Mouse (Mus musculus) cerebellum, adult 2 months (tissue): ENCODE data around the gene Slc22a6.

Experiments used
- CTCF ChIP-seq: fragments of 200-500 bp; IDR thresholded peaks from 2 replicates; pipeline ENCODE4 v1.5.1; 2011; ENCODE audit warnings: low read depth, mild to moderate bottlenecking, control low read depth, low read length, moderate library complexity, borderline replicate concordance; ENCODE audit not compliant: insufficient read depth
- POLR2A ChIP-seq: fragments of 200-500 bp; IDR thresholded peaks from 2 replicates; pipeline ENCODE4 v1.6.1; 2011; ENCODE audit warnings: low read length, control low read depth, borderline replicate concordance; ENCODE audit not compliant: insufficient read depth

DNA sequence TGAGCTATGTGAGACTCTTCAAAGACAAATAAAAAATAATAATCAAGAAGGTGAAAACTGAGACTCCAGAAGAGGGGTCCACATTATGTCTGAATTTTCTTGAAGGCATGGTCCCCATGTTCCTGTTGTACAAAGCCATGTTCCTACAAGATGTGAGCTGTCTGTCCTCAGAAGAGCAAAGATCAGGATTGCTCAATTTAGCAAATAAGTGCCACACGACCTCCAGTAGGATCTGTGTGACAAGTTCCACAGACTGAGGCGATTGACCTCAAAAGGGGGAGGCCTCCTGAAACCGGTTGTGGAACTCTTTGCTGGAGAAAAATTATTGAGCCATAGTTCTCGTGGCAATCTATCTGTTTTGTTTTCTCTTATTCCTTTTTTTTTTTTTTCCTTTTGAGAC is 1.5 kb upstream of the Slc22a6 start:
- TF ChIP-seq POLR2A = no peak
- no peak for TF ChIP-seq CTCF
